Mouse (Mus musculus) stomach, adult 2 months (tissue): ENCODE data around the gene Hykk. TPM values are rescaled to one million over a fixed set of nuclear protein-coding genes. Genes with fewer than 3 reads are reported as not detected.

Experiments
- polyA plus RNA-seq: library from polyadenylated mRNA; depleted of rRNA; stranded (reverse); fragments of >200 nt; gene quantifications from 2 replicates; pipeline ENCODE4 v1.2.3, GENCODE M21; 2012; rRNA removed

The Hykk gene
- 0.11 and 0.29 TPM in 2 replicates for polyA plus RNA-seq

DNA sequence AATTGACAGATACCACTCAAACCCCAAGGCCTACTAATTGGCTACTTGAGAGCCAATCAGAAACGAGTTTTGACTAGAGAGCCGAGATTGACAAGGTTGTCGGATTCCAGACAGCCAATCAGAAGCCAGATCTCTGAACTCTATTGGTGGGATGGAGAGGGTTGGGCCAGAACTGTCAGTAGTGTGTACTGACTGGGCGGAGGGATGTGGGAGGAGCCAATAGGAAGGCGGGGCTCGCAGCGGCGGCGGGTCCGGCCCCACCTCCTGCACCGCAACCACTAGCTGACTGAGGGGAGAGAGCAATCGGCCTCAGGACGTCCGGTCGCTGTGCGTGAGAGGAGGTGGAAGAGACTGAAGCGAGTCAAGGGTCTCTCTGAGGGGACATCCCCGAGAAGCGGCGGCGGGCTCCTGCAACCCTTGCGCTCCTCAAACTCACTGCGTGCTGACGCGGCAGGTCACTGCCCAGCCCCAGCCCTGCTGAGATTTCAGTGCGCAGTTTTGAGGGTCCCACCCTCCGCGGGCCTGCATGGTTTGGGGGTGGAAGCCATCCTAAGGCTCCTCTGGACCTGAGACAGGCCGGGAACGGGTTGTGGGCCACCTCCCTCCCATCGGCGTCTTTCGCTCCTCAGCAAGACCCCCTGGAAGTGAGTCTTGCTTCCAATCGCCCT, at the start of gene Hykk:
Gene Hykk, plus strand, starts transcription at position 274 of the 668 bp plus-strand sequence.

DNA sequence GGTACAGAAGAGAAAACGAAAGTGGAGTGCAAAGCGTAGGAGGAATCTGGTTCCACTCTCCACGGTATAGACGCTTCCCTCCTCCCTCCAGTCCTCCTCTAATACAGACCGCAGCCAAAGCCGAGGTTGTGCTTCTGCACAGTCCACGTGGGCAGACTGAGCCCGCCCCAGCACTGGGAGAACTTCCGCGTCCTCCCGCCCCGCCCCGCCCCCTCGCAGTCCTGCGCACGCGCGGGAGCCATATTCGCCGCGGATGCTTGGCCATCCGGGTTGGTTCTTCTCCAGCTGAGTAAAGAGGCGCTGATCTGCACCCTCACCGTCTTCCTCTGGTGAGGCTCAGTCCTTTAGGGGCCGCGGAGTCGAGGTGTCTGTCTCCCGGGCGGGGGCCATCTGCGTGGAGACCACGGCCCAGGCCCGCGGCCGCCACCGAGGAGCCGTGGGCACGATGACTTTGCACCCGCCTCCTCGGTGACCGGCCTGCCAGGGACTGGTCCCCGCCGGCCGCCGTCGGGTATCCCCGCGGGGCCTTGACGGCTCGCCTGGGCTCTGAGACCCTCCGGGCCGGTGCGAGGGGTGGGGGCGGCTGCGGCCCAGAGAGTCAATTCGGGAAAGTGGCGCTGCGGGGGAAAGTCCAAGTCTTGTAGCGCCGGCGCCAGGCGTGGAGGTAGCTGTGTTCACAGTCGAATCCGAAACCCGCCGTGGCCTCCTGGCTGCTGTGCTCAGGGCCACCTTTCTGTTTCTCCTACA, 33.7 kb downstream of the Hykk start, which contains the start of the genes Psma4 and AY074887:
Gene Psma4, plus strand, starts transcription at position 216 of the 747 bp plus-strand sequence.
Gene AY074887, minus strand, starts transcription at position 424 of the 747 bp plus-strand sequence.

DNA sequence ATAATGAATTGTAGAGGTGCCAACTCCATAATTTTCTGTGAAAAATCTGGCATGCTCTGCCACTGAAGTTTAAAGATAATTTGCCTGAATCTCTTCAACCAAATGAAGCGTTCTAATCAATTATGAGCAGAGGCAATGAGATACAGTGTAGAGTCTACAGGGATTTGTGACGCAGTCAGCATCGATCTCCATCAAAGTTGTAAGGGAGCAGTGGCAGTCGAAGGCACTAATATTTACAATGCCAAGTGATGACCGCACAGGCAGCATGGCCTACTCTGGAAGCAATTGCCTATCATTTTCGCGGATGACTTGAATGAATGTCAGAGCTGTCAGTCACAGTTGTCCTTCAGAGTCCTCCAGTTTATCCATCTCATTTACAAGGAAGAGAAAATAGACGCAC, 63.6 kb downstream of the Hykk start, which contains the start of gene Chrna5:
Gene Chrna5, plus strand, starts transcription at position 207 of the 400 bp plus-strand sequence.

Other genes starting within 250 kb of the Hykk start
- gene Dnaja4, start 218.4 kb upstream of the Hykk start, polyA plus RNA-seq, result 2.8 and 3.2 TPM in 2 replicates
- 5.5 and 10.0 TPM in 2 replicates for gene Wdr61, start 182.8 kb upstream of the Hykk start, polyA plus RNA-seq
- gene Crabp1, start 152.5 kb upstream of the Hykk start, polyA plus RNA-seq, result 0.92 and 2.6 TPM in 2 replicates
- 0.16 and 0.57 TPM in 2 replicates for gene Ireb2, start 53.5 kb upstream of the Hykk start, polyA plus RNA-seq
- 4.7 and 6.8 TPM in 2 replicates for gene Psma4, start 33.5 kb downstream of the Hykk start, polyA plus RNA-seq
- not detected in 2 replicates for gene AY074887, start 33.7 kb downstream of the Hykk start, polyA plus RNA-seq
- 0.02 TPM in 1 of 2 replicates, not detected in the other for gene Chrna5, start 63.6 kb downstream of the Hykk start, polyA plus RNA-seq
- gene Chrna3, start 109.3 kb downstream of the Hykk start, polyA plus RNA-seq, result 0.52 and 0.71 TPM in 2 replicates
- gene Chrnb4, start 131.5 kb downstream of the Hykk start, polyA plus RNA-seq, result 1.2 and 1.3 TPM in 2 replicates
- gene Ube2q2, start 231.6 kb downstream of the Hykk start, polyA plus RNA-seq, result 6.3 and 7.2 TPM in 2 replicates